Mouse (Mus musculus): ENCODE measurements around the gene Kalrn. TPM values are rescaled to one million over a fixed set of nuclear protein-coding genes. Genes with fewer than 3 reads are reported as not detected.

The Kalrn gene
- polyA plus RNA-seq, 1 experiment from 2014 or later: 22.1 TPM

GRCm38 (mm10) chr16:34279654-34280383, 293.5 kb downstream of the Kalrn start:
- Histone ChIP-seq H3K27ac (ENCODE audit: low read length) (no peak overlapping the region; the same call in 1 of the 2 replicates), H3K27me3 (ENCODE audit: control insufficient read depth, insufficient read depth, low read length) (no peaks in the 10 kb centered on the region), H3K4me3 (ENCODE audit: low read depth, low read length) (no peak overlapping the region), H3K9me3 (ENCODE audit: control insufficient read depth, low read depth, low read length) (no peaks in the 10 kb centered on the region), H3K9ac (replicated peaks; ENCODE audit: low read depth, low read length) (no peak overlapping the region), H3K4me1 (ENCODE audit: control insufficient read depth, insufficient read depth, low read length) (peaks cover 4% of the 10 kb centered on the region; the same call in 1 of the 2 replicates), H3K36me3 (ENCODE audit: control insufficient read depth, insufficient read depth, low read length) (no peaks in the 10 kb centered on the region), H3K4me2 (replicated peaks; ENCODE audit: low read depth, low read length) (no peak overlapping the region)
- 57% methylated on average over 7 of the region's 7 CpGs for WGBS
- no peak for ATAC-seq (ENCODE audit: insufficient number of reproducible peaks, insufficient read depth, low FRiP score, low read depth)

- Histone ChIP-seq H3K9me3 (ENCODE audit: control insufficient read depth, low read depth, low read length) (no peaks in the 10 kb centered on the region), H3K36me3 (ENCODE audit: control insufficient read depth, insufficient read depth, low read length) (no peaks in the 10 kb centered on the region), H3K4me2 (replicated peaks; ENCODE audit: low read depth, low read length) (no peak overlapping the region), H3K27me3 (ENCODE audit: control insufficient read depth, insufficient read depth, low read length) (no peaks in the 10 kb centered on the region), H3K4me3 (ENCODE audit: low read depth, low read length) (no peak overlapping the region), H3K4me1 (ENCODE audit: control insufficient read depth, insufficient read depth, low read length) (peaks cover 4% of the 10 kb centered on the region; the same call in 1 of the 2 replicates), H3K9ac (replicated peaks; ENCODE audit: low read depth, low read length) (no peak overlapping the region), H3K27ac (ENCODE audit: low read length) (no peak overlapping the region)
- no peak for ATAC-seq (ENCODE audit: insufficient number of reproducible peaks, insufficient read depth, low FRiP score, low read depth)
- 72% methylated on average over 4 of the region's 4 CpGs for WGBS
Observed at GRCm38 (mm10) chr16:34278249-34278790, 295.0 kb downstream of the Kalrn start.

GRCm38 (mm10) chr16:34274607-34275006, 298.7 kb downstream of the Kalrn start:
- Histone ChIP-seq H3K4me2 (replicated peaks; ENCODE audit: low read depth, low read length) (no peak overlapping the region), H3K36me3 (ENCODE audit: control insufficient read depth, insufficient read depth, low read length) (no peaks in the 10 kb centered on the region), H3K9me3 (ENCODE audit: control insufficient read depth, low read depth, low read length) (no peaks in the 10 kb centered on the region), H3K4me3 (ENCODE audit: low read depth, low read length) (no peak overlapping the region), H3K27me3 (ENCODE audit: control insufficient read depth, insufficient read depth, low read length) (no peaks in the 10 kb centered on the region), H3K27ac (ENCODE audit: low read length) (no peak overlapping the region), H3K4me1 (ENCODE audit: control insufficient read depth, insufficient read depth, low read length) (no peaks in the 10 kb centered on the region), H3K9ac (replicated peaks; ENCODE audit: low read depth, low read length) (no peak overlapping the region)
- peak; percentile 82 for ATAC-seq (ENCODE audit: insufficient number of reproducible peaks, insufficient read depth, low FRiP score, low read depth)

DNA sequence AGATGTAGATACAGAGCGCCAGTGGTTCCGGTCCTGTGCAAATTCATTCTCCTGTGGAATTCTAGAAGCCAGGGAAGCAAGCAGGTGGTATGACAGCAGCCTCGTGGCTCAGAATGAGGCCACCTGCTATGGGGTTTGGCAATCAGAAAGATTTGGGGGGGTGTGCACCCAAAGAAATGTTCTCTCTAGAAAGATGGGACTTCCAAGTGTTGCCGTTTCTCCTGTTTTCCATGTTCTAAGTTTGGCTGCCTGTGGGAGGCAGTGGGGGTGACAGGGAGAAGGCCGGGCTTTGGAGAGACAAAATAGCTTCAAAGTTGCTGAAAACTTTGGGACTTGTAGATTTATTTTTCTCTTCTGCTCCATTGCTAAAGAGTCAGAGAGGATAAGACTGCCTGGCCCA, 301.9 kb downstream of the Kalrn start:
- H3K4me2 ChIP-seq (replicated peaks; ENCODE audit: low read depth, low read length): no peak overlapping the region
- no peaks in the 10 kb centered on the region for H3K9me3 ChIP-seq (ENCODE audit: control insufficient read depth, low read depth, low read length)
- ATAC-seq (ENCODE audit: insufficient number of reproducible peaks, insufficient read depth, low FRiP score, low read depth): no peak
- H3K4me3 ChIP-seq (ENCODE audit: low read depth, low read length): no peak overlapping the region
- no peak overlapping the region for H3K9ac ChIP-seq (replicated peaks; ENCODE audit: low read depth, low read length)
- H3K4me1 ChIP-seq (ENCODE audit: control insufficient read depth, insufficient read depth, low read length): no peaks in the 10 kb centered on the region
- H3K36me3 ChIP-seq (ENCODE audit: control insufficient read depth, insufficient read depth, low read length): no peaks in the 10 kb centered on the region
- WGBS: 89% methylated on average over 5 of the region's 5 CpGs
- H3K27ac ChIP-seq (ENCODE audit: low read length): no peak overlapping the region
- no peaks in the 10 kb centered on the region for H3K27me3 ChIP-seq (ENCODE audit: control insufficient read depth, insufficient read depth, low read length)

DNA sequence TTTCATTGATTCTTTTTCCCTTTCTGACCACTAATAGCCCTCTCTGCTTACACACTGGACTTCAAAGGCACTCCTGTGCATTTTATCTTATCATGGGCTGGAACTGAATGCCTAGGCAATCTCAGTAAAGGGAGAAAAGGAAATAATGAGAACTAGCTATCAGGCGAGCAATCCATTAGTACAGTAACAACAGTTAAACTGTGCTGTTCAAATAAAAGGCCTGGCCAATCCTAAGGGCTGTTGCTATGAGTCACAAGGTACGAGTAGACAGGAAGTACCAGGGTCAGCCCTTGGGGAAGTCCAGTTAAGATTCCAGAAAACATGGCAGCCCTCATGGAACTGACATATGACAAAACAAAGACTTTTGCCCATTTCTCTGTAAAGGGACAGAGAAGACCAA, 302.7 kb downstream of the Kalrn start:
- no peak overlapping the region for H3K4me2 ChIP-seq (replicated peaks; ENCODE audit: low read depth, low read length)
- H3K4me1 ChIP-seq (ENCODE audit: control insufficient read depth, insufficient read depth, low read length): no peaks in the 10 kb centered on the region
- H3K36me3 ChIP-seq (ENCODE audit: control insufficient read depth, insufficient read depth, low read length): no peaks in the 10 kb centered on the region
- H3K4me3 ChIP-seq (ENCODE audit: low read depth, low read length): no peak overlapping the region
- 65% methylated on average over 2 of the region's 2 CpGs for WGBS
- ATAC-seq (ENCODE audit: insufficient number of reproducible peaks, insufficient read depth, low FRiP score, low read depth): peak; percentile 88
- no peak overlapping the region for H3K27ac ChIP-seq (ENCODE audit: low read length)
- no peaks in the 10 kb centered on the region for H3K27me3 ChIP-seq (ENCODE audit: control insufficient read depth, insufficient read depth, low read length)
- H3K9me3 ChIP-seq (ENCODE audit: control insufficient read depth, low read depth, low read length): no peaks in the 10 kb centered on the region
- no peak overlapping the region for H3K9ac ChIP-seq (replicated peaks; ENCODE audit: low read depth, low read length)

- Histone ChIP-seq H3K4me1 (ENCODE audit: control insufficient read depth, insufficient read depth, low read length) (no peaks in the 10 kb centered on the region), H3K36me3 (ENCODE audit: control insufficient read depth, insufficient read depth, low read length) (no peaks in the 10 kb centered on the region), H3K4me2 (replicated peaks; ENCODE audit: low read depth, low read length) (no peak overlapping the region), H3K27me3 (ENCODE audit: control insufficient read depth, insufficient read depth, low read length) (no peaks in the 10 kb centered on the region), H3K27ac (ENCODE audit: low read length) (no peak overlapping the region), H3K4me3 (ENCODE audit: low read depth, low read length) (no peak overlapping the region), H3K9ac (replicated peaks; ENCODE audit: low read depth, low read length) (no peak overlapping the region), H3K9me3 (ENCODE audit: control insufficient read depth, low read depth, low read length) (no peaks in the 10 kb centered on the region)
- no peak for ATAC-seq (ENCODE audit: insufficient number of reproducible peaks, insufficient read depth, low FRiP score, low read depth)
- 86% methylated on average over 8 of the region's 8 CpGs for WGBS
Observed at GRCm38 (mm10) chr16:34269642-34270041, 303.7 kb downstream of the Kalrn start.

DNA sequence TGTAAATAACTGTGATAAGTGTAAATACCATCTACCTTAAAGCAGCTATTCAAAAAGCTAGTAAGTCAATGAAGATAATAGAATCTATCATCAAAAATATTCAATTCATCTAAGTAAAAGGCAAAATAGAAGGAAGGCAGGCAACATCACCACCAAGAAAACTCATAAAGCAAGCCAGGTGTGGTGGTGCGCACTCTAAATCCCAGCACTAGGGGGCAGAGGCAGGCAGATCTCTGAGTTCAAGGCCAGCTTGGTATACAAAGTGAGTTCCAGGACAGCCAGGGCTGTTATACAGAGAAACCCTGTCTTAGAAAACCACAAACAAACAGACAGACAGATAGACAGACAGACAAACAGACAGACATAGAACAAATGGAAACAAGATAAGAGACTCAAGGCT, 305.6 kb downstream of the Kalrn start:
- Histone ChIP-seq H3K4me1 (ENCODE audit: control insufficient read depth, insufficient read depth, low read length) (peaks cover 10% of the 10 kb centered on the region), H3K9ac (replicated peaks; ENCODE audit: low read depth, low read length) (no peak overlapping the region), H3K4me2 (replicated peaks; ENCODE audit: low read depth, low read length) (no peak overlapping the region), H3K4me3 (ENCODE audit: low read depth, low read length) (no peak overlapping the region), H3K9me3 (ENCODE audit: control insufficient read depth, low read depth, low read length) (no peaks in the 10 kb centered on the region), H3K36me3 (ENCODE audit: control insufficient read depth, insufficient read depth, low read length) (no peaks in the 10 kb centered on the region), H3K27me3 (ENCODE audit: control insufficient read depth, insufficient read depth, low read length) (no peaks in the 10 kb centered on the region), H3K27ac (ENCODE audit: low read length) (no peak overlapping the region)
- 100% methylated on average over 1 of the region's 1 CpGs for WGBS
- ATAC-seq (ENCODE audit: insufficient number of reproducible peaks, insufficient read depth, low FRiP score, low read depth): no peak

DNA sequence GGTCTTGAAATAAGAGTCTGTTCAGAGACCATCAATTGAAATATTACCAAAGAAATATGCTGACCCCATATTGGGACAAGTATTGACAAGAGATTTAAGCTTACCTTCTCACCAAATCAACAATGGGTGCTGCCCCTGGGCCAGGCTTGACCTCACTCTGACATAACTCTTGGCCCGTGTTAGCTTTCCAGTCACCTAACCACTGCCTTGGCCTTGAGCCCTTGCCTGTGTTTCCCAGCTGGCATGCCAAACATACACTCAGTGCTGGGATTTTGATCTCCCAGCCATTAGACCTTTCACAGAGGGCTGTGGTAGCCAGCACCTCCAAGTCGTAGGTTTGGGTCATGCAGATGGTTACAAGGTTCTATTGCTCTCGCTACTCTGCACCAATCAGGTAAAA, 308.7 kb downstream of the Kalrn start:
- Histone ChIP-seq H3K36me3 (ENCODE audit: control insufficient read depth, insufficient read depth, low read length) (no peaks in the 10 kb centered on the region), H3K27me3 (ENCODE audit: control insufficient read depth, insufficient read depth, low read length) (no peaks in the 10 kb centered on the region), H3K4me1 (ENCODE audit: control insufficient read depth, insufficient read depth, low read length) (peaks cover 16% of the 10 kb centered on the region), H3K27ac (ENCODE audit: low read length) (no peak overlapping the region), H3K9ac (replicated peaks; ENCODE audit: low read depth, low read length) (no peak overlapping the region), H3K4me3 (ENCODE audit: low read depth, low read length) (no peak overlapping the region), H3K9me3 (ENCODE audit: control insufficient read depth, low read depth, low read length) (no peaks in the 10 kb centered on the region), H3K4me2 (replicated peaks; ENCODE audit: low read depth, low read length) (no peak overlapping the region)
- 84% methylated on average over 3 of the region's 3 CpGs for WGBS
- ATAC-seq (ENCODE audit: insufficient number of reproducible peaks, insufficient read depth, low FRiP score, low read depth): no peak
